Mouse (Mus musculus) G1E (cell line): ENCODE measurements around the gene Slc38a3.

ENCODE experiments used
- CTCF ChIP-seq: IDR thresholded peaks from 2 replicates; pipeline ENCODE4 v1.5.1; 2012; ENCODE audit warnings: low read depth, low read length, inconsistent platforms, mixed read lengths
- GATA1 ChIP-seq: IDR thresholded peaks from 2 replicates; pipeline ENCODE4 v1.6.1; 2012; ENCODE audit warnings: borderline replicate concordance, low read length, inconsistent platforms, mixed read lengths

DNA sequence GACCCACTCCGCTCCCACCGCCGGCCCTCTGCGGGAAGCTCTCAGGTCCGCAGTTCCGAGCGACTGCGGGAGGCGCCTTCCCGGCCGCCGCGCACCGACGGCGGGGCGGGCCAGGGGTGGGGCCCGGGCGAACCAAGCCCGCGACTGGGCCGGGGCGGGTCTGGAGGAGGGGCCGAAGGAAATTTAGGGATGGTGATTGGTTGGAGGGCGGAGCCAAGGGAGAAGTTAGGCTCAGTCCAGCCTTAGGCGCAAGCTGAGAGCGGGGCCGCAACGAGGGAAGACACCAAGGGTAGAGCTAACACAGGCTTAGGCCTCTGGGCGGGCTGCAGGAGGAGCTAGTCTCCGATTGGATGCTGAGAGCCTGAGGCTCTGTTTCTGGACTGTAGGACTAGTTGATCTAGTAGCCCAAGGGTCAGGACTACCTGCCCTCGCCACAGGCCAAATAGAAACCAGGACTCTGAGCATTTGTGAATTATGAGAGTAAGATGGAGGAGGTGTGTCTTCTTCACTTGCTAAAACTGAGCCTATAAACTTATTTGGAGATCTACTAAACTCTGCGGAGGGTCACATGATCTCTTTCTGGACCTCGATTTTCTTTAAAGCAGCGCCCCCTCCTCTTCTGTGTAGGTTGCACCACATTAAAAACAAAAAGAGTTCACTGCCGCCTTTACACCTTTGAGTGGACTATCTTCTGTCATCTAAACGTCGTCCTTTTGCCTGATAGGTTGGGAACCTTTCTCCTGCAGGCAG, 33.9 kb downstream of the Slc38a3 start, which contains the start of gene Gnai2:
- no peak for TF ChIP-seq GATA1
- TF ChIP-seq CTCF: no peak
